Mouse (Mus musculus) heart, postnatal 0 days (tissue): Measurements from ENCODE around the gene Kctd10.

Source experiments
- CTCF ChIP-seq: IDR thresholded peaks from 2 replicates; pipeline ENCODE4 v1.5.1; 2016; ENCODE audit warnings: antibody characterized with exemption, control low read depth, low read depth
- EP300 ChIP-seq: IDR thresholded peaks from 2 replicates; pipeline ENCODE4 v1.6.1; 2016; ENCODE audit warnings: antibody characterized with exemption, low read depth

DNA sequence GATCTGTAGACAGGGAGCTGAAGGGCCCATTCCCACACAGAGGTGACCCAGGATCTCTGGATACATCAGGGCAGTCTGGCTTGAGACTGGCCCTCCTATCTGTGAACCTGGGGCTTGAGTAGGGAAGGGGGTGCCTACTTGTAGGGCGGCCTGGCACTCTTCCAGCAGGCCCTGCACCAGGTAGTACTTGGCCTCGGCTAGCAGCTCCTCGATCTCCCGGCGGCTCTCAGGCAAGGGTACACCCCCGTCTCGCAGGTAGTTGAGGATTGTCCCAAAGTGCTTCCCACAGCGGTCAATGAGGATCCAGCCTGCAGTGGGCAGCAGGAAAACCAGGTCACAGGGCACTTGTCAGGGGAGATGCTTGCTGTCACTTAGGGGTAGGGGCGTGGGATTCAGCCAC lies 10.4 kb downstream of the Kctd10 start:
- TF ChIP-seq EP300, result no peak
- no peak for TF ChIP-seq CTCF
